Mouse (Mus musculus) cerebellum, adult 11-12 months (tissue): Measurements from ENCODE around the gene Hectd2.

Source experiments
- DNase-seq: peaks from one replicate; pipeline ENCODE4 v3.0.0; 2022

Gene Hectd2

DNA sequence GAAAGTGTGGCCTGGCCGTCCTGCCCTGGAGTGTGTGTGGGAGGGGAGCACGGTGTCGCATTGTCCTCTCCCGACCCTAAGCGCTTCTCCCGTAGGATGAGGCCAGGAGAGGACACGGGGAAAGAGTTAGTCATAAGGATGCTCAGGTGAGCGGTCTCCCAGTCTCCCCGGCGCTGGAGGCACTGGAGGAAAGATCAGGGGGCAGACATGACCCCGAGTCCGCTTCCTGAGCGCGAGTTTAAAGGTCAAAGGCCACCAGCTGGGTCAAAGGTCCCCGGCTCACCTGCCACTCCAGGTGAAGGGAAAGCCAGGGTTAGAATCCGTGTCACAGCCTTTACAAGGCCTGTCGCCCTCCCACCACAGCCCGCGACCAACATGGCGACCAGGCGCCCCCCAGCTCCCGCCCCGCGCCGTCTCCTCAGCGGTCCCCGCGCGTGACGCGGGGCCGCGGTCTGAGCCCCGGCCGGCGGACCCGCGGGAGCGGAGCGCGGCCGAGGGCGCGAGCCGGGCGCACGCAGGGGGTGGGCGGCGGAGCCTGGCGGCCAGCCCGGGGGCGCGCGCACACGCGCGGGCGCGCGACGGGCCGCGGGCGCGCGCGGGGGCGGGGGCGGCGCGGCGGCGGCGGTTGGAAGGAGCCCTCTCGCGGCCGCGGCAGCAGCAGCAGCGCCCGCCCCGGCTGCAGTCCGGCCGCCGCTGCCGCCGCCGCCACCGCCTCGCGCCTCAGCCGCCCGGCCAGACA, at the start of gene Hectd2:
Gene Hectd2, plus strand, starts transcription at position 594 of the 739 bp plus-strand sequence.
- peak; percentile 87 for DNase-seq

DNA sequence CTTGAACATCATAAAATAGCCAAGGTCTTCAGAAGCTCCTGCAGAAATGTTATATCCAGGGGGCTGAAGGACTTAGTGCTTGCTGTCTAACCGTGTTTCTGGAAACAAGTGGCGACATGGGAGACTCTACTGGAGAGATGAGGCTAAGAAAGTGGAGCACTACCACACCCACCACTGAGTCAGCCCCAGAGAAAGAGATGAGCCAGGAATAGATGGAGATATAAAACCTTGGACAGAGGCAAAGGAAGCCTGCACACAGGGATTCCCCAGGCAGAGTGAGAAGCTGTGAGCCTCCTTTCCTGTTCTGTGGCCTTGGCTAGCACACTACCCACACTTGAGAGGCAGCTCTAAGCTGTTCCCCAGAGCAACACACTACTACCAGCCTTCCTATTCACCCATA, 49.7 kb upstream of the Hectd2 start:
- DNase-seq, result no peak

DNA sequence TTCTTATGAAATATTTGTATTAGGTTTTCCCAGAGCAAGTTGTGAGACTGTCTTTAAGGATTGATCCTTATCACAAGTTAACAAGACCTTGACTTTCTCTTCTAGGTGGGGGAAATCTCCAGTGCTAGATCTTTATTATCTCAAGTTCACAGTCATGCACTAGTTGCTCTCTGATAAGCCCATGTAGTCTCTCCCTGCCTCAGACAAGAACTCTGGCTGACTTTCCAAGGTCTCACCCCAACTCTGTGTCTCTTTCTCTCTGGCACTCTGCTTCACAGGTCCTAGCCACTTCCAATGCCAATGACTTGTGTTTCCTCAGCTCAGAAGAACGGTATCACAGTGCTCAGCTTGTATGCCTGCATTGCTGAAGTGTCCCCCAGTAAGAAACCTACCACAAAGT, 43.1 kb upstream of the Hectd2 start:
- no peak for DNase-seq

DNA sequence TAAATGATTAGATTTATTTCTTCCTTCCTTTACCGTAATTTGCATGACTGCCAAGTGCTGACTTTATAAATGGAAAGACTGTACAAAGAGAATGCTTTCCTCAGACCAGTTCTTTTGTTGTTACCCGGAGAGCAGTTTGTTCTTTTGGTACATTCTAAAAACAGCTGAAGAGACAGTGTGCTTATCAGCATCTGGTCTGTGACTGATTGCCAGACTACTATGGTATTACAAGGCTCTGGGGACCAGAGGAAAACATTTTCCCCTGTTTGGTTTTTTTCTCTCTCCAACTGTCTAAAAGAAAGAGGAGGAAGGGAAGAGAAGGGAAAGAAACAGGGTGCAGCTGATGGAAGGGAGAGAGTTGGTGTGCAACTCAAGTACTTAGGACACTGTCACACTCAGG, 36.0 kb upstream of the Hectd2 start:
- DNase-seq, result no peak

DNA sequence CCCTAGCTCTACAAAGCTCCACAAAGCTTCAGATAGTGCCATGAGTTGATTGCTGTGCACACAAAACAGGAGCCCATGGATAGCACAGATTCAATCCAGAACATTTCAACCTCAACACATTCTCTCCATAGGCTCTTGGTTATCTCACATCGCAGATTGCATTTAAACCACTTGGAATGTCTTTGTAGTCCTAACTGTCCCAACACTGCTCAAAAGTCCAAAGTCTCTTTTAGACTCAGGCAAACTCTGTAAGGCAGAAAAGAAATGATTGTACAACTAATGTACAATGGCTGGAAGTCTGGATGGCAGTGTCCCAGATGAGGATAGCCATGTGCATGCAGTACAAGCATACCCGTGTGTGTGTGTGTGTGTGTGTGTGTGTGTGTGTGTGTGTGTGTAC, 32.9 kb upstream of the Hectd2 start:
- DNase-seq, result no peak

DNA sequence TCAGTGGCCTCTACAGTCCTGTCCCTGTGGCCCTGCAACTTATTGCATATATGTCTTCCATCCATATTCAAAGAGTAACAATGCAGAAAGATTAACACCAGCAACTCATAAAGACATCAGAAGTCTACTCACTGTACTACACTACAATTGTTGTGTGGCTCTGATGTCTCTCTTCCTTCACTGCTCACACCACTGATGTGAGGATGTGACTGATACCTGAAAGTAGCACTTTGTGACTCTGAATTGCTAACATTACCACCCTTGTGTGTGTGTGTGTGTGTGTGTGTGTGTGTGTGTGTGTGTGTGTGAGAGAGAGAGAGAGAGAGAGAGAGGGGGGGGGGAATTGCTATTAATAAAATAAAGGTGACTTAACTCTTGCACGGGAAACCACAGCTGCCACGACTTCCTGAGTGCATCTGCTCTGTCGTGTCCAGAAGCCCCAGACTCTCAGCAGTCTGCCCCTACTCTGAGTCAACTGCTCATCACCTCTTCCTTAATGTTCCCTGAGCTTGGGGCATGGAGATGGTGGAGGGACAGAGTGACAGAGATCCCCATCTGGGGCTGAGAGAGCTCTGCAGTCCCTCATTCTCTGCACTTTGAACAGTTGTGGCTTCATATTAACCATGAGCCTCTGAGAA, 31.8 kb upstream of the Hectd2 start:
- no peak for DNase-seq

DNA sequence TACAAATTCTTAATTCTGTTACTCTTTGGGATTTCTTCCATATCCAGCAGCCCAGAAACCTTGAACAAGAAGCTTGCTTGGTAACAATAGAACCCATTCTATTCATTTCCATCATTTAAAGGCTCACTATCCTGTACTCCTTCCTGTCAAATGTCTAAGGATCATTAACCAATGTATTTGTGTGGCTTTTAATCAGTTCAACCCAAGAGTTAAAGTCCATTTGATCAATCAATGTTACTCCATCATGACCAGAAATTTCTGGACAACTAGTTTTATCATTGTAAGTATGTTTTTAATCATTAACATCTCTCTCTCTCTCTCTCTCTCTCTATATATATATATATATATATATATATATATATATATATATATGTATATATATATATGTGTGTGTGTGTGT, 29.4 kb upstream of the Hectd2 start:
- DNase-seq, result no peak

DNA sequence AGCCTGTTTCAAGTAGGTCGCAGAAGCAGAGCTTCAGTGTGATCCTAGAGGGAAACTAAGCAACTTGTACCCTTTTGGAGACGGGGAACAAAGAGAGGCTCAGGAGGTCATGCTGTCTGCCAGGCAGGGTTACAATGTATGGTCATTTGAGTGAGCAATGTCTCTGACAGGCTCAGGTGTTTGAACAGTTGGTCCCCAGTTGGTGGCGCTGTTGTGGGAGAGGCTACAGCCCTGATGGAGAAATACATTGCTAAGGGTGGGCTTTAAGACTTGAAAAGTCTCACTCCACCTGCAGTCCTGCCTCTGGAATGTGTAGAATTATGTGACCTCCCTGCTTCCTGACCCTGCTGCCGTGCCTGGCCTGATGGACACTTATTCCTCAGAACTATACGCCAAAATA, 21.4 kb upstream of the Hectd2 start:
- no peak for DNase-seq

DNA sequence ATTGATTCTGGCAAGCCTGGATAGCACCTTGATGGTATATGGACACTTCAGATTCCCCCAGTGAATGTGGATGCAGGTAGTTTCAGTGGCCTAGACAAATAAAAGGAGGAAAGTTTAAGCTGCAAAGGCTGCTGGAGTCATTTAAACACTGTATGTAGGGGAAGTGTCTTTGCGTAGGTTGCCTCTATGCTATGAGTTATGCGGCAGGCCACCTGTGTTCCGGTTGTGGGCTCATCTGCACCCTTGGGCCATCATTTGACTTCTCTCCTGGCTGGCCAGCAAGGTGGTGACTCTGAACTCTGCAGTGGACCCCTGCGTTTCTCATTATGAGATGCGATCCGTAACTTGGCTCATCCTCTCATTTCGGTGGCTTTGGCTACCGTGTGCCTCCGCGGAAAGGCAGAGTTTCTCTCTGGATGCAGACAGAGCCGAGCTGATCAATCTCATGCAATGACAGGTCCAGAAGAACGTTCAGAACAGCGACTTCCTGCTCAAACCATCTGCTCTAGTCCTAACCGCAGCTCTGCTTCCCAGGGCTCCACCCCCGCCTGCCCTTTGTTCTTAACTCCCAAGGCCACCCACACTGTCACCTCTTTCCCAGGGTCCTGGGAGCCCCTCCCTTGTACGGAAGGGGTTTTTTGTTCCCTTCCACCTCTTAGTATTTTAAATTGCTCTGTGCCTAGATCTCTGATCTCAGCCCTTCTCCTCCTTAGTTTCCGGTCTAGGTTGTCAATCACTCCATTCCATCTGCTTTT, 20.3 kb upstream of the Hectd2 start:
- DNase-seq, result peak; percentile 53

DNA sequence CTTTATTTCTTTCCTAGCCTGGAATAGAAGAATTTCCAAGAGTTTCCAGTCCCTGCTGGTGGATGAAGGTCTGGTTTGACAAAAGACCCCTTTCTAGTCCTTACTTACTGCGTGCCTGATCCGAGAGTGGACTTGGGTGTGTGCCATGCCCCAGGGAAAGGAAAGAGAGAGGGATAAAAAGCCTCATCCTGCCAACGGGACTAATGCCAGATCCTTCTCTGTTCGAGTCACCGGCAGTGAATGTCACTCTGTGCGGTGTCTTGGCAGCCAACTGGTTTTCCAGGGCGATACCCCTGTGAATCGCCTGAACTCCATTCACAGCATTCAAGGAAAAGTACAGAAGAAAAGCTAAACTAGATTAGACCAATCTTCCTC, 19.7 kb upstream of the Hectd2 start:
- DNase-seq, result peak; percentile 77

DNA sequence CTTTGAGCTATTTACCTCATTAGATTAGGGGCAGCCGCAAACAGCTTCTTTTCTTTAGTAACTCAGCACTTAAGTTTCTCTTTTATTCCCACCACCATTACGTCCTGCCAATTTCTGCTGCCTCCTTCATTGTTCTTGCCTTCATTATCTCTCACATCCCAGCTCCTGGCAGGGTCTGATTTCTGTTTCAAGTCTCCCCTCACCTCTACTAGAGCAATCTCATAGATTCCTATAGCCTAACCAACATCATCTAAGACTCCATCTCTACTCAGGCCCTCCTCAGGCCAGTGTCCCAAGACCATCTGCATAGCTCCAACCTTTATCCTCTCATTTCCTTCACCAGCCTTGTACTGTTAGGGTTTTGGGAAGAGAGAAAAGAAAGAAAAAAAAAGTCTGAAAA, 19.3 kb upstream of the Hectd2 start:
- DNase-seq, result no peak

DNA sequence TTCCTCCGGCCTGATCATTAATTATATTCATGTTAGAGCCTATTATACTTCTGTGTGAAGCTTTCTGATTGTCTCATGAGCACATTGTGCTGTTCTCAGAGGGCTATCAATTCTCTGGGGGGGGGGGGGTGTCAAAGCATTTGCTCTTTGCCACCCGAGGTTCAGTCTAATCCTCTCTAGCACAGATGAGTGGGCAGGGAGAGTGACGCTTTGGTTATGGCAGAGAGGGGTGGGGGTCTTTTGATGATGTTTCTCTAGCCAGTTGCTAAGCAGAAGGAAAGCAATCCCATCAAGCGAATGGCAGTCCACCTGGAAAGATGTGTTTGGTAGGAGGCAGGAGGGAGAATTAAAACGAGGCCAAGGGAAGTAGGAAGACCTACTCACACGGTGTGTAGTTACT, 18.6 kb upstream of the Hectd2 start:
- DNase-seq, result no peak

DNA sequence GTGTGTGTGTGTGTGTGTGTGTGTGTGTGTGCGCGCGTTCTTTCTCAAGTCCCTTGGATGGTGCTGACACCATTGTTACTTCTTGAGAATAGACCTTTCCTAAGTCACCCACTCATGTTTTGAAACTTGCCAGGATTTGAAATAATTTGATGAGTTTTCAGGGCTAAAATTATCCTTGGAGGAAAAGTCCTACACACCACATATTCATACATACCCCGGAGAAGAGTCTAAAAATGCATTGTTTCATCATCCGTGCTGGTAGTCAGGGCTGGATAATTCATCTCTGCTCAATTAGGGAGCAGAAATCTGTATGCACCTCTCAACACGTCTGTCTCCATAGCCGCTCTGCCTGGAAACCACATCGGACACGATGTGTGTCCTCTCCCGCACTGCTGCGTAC, 17.5 kb upstream of the Hectd2 start:
- DNase-seq, result no peak

DNA sequence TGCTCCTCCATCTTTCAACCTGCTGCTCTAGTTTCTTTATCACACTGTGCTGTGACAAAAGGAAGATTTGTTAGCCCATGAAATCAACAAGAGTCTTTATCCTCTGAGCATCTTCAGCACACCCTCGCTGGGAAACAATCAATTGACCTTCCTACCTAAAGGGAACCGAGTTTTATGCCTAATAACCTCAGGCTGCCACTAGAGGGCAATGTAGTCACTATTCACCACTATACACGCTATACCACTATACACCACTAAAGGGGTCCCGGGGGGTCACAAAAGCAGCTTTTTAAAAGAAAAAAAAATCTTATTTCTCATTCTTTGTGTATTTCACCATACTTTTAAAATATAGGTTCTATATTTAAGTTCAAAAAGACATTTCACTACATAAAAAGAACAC, 15.9 kb upstream of the Hectd2 start:
- DNase-seq, result no peak

DNA sequence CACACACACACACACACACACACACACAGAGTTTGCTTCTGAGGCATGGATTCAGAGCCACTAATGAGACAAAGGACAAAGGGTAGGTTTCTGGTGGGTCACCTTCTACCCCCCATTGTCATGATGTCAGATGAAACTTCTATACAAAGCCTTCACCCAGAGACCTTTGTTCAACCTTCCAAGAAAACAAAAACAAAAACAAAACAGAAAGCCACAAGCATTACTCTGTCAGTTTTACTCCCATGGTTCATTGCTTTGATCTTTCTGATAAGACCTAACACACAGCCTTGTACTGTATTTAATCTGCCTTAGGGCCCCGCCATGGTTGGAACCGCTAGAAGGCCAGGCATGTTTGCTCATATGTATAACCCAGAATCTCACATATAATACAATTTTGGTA, 15.1 kb upstream of the Hectd2 start:
- DNase-seq, result no peak

DNA sequence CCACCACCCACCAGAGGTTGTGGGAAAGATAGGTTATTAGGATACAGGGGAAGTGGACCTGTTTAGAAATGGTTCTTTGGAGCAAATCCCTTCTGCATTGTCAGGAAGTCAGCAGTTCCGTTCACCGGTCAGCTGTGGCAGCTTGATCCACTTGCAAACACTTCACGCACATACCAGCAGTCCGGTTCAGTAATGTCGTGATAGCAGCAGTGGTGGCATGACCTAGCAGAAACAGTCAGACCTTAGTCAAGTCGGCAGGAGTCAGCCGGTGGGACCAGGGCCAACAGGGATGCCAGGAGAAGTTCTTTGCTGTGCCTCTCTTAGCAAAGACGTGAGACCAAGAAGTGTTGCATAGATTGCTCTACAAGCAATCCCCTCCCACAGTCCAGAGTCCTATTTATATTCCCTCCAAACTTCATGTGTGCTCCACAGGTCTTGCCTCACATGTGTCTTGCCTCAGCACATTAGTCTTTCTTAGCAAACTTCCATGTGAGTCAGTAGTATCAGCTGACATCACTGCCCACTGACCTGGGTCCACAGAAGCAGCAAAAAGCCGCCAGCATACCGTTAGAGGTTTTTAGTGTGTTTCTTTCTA, 14.3 kb upstream of the Hectd2 start:
- no peak for DNase-seq

DNA sequence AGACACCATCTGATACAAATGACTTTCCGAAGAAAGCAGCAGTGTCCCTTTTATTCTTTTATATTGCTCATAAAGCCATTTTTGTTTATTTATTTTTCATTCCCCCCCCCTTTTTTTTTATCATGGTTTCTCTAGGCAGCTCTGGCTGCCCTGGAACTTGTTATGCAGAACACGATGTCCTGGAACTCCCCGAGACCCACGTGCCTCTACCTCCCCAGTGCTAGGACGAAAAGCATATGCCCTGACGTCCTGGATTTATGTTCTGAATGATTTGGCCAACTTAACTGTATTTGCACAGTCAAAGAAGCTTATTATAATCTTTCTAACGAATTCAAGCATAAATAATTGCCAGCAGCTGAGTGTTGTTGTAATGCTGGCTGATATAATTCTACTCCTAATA, 13.7 kb upstream of the Hectd2 start:
- DNase-seq, result no peak

DNA sequence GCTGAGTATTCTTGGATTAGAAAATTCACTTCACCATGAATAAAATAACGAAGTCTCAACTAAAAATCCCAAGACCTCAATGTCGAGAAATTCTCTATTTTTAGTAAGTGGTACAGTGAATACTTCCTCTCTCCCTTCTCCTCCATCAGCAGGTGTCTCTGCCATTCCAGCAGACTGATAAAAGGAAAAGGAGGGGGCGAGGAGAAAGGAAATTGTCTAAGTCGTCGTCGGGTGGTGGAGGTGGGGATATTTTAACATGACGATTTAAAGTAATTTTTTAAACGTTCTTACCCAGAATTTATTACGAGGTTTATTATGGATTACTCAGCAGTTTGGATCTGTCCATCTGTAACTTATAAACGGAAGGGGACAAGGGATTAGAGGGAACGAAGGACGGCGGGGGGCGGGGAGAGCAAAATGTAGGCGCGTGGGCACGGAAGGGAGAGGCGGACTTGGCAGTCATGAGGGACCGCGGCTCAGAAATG, 836 bp upstream of the Hectd2 start:
- no peak for DNase-seq

DNA sequence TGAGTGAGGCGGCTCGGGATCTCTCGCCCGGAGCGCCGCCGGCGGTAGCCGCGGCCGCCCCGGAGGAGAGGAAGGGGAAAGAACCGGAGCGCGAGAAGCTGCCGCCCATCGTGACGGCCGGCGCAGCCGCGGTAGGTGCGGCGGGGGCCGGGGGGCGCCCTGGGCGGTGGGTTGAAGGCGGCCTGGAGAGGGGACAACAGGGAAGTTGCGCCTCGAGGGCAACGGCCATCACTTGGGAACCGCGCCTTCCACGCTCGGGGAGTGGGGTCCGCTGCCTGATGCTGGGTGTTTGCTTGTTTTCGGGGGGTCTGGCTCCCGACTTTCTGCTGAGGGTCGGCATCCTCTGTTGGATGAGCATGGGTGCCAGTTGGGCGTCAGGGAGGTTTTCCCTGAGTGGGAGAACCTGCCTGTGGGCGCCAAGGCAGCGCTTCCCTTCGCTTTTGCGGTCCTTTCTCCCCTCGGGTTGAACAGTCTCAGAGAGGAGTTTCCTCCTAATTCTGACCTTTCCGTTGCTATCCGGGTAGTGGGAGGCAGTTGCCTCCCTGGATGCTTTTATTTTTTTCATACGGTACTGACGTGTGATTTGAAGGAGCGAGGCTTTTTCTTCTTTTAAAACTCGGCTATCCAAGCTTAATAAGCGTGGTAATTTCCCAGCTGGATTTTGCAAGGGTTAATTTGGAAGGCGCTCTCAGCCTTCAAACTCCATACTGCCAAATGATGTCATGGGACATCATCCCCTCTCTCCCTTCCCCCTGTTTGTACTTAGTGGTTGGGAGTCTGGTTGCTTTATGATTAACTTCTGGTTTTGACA, 551 bp downstream of the Hectd2 start:
- peak; percentile 76 for DNase-seq

DNA sequence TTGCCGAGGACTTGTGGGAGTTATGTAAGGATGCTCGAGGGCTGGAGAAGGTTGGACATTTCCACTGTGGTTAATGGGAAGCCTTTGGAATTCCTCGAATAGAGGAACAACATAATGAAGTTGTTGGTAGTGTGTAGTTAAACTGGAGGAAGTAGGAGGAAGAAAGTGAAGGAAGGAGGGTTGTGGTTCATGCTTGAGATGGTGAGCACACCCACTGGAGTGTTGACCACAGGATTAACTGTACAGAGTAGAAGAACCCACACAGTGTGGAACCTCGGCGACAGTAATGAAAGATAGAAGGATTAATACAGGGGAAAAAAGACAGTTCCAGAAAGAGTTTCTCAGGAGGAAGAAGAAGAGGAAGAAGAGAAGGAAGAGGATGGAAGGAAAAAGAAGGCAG, 4.9 kb downstream of the Hectd2 start:
- DNase-seq, result no peak

DNA sequence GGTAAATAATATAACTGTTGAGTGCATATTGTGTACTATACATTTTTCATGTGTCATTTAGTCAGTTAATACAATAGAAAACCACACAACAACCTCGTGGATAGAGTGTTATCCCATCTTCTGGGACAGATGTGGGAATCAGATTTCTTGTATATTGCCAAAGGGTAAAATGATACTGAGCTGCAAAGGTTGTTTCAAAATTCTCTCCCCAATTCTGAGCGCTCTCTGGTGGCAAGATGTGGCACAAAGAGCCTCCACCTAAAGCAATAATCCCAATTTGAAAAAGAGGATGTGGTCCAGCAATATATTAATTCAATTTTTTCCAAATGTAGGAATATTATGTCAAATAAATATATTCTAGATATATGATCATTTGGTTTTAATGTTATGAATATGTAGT, 5.7 kb downstream of the Hectd2 start:
- DNase-seq, result no peak

DNA sequence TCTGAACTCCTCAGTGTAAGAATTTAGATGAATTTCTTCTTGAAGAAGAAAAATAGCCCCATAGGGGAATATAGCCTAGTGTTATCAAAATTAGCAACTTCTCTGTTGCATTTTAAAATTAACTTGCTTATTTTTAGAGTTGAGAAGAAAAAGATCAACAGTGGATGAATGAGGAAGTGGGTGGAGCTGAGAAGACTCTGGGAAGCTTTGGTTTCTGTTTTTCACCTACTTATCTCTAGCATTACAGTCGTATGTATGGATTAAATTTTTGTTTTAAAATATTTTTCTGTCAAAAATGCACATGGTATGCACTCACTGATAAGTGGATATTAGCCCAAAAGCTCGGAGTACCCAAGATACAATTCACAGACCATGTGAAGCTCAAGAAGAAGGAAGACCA, 6.7 kb downstream of the Hectd2 start:
- no peak for DNase-seq

DNA sequence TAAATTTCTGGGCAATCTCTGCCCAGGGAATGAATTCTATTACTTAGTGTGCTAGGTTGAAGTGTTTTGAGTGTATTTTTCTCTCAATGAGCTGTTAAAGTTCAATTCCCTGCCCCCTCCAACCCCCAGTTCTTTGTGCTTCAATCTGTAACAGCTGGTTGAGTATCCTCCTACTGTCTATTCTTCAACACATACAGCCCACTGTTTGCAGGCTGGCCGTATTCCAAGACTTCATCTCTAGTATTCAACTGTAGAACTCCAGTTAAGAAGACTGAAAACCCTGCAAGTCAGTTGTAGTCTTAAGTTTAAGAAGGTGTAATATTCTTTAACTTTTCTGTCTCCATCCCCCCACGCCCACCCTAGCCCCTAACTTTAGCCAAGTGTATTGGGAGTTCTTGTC, 10.0 kb downstream of the Hectd2 start:
- no peak for DNase-seq
